Mouse (Mus musculus): ENCODE measurements around the gene Abhd17a.

The Abhd17a gene

GRCm38 (mm10) chr10:80589879-80590854, at the start of gene Abhd17a:
Abhd17a (minus strand) TSS chr10:80590341.
- DNase-seq (ENCODE audit: low spot score in 2 of 2) = peak; percentile 75 to 85

- DNase-seq (ENCODE audit: low spot score in 2 of 2) = no peak
These were observed 45.2 kb upstream of the Abhd17a start for GRCm38 (mm10) chr10:80635345-80635744.

GRCm38 (mm10) chr10:80628925-80629324, 38.8 kb upstream of the Abhd17a start:
- no peak for DNase-seq (ENCODE audit: low spot score in 2 of 2)

- no peak for DNase-seq (ENCODE audit: low spot score in 2 of 2)
These were observed 37.5 kb upstream of the Abhd17a start for GRCm38 (mm10) chr10:80627685-80628084.

GRCm38 (mm10) chr10:80625764-80626163, 35.6 kb upstream of the Abhd17a start:
- no peak for DNase-seq (ENCODE audit: low spot score in 2 of 2)

- no peak for DNase-seq (ENCODE audit: low spot score in 2 of 2)
These were observed 33.5 kb upstream of the Abhd17a start for GRCm38 (mm10) chr10:80623457-80624191.

GRCm38 (mm10) chr10:80622661-80623456, 32.7 kb upstream of the Abhd17a start, which contains the start of gene Csnk1g2:
Csnk1g2 (plus strand) TSS chr10:80622838.
- no peak for DNase-seq (ENCODE audit: low spot score in 2 of 2)

GRCm38 (mm10) chr10:80621940-80622660, 32.0 kb upstream of the Abhd17a start:
- peak; percentile 98 to 99 for DNase-seq (ENCODE audit: low spot score in 2 of 2)

- DNase-seq (ENCODE audit: low spot score in 2 of 2) = no peak
These were observed 31.5 kb upstream of the Abhd17a start for GRCm38 (mm10) chr10:80621690-80621939.

- DNase-seq (ENCODE audit: low spot score in 2 of 2) = no peak
These were observed 30.9 kb upstream of the Abhd17a start for GRCm38 (mm10) chr10:80620796-80621689.

GRCm38 (mm10) chr10:80620365-80620764, 30.2 kb upstream of the Abhd17a start:
- DNase-seq (ENCODE audit: low spot score in 2 of 2) = no peak

GRCm38 (mm10) chr10:80619465-80620244, 29.5 kb upstream of the Abhd17a start:
- DNase-seq (ENCODE audit: low spot score in 2 of 2) = no peak

- DNase-seq (ENCODE audit: low spot score in 2 of 2) = no peak
These were observed 28.0 kb upstream of the Abhd17a start for GRCm38 (mm10) chr10:80618181-80618580.

- no peak for DNase-seq (ENCODE audit: low spot score in 2 of 2)
These were observed 24.2 kb upstream of the Abhd17a start for GRCm38 (mm10) chr10:80614351-80614750.

- no peak for DNase-seq (ENCODE audit: low spot score in 2 of 2)
These were observed 23.7 kb upstream of the Abhd17a start for GRCm38 (mm10) chr10:80613821-80614220.

- DNase-seq (ENCODE audit: low spot score in 2 of 2) = no peak
These were observed 21.8 kb upstream of the Abhd17a start for GRCm38 (mm10) chr10:80611905-80612304.

GRCm38 (mm10) chr10:80611024-80611423, 20.9 kb upstream of the Abhd17a start:
- DNase-seq (ENCODE audit: low spot score in 2 of 2) = no peak

- no peak for DNase-seq (ENCODE audit: low spot score in 2 of 2)
These were observed 20.1 kb upstream of the Abhd17a start for GRCm38 (mm10) chr10:80610116-80610785.

Measured in frontal cortex, postnatal 25 days (tissue).